Mouse (Mus musculus): Measurements from ENCODE around the gene Susd1. TPM values are rescaled to one million over a fixed set of nuclear protein-coding genes. Genes with fewer than 3 reads are reported as not detected.
A peak's percentile ranks its signal among the peaks of the same experiment; 100 is the strongest.

Gene Susd1
- polyA plus RNA-seq, 1 experiment from 2014 or later, result 6.3 TPM

DNA sequence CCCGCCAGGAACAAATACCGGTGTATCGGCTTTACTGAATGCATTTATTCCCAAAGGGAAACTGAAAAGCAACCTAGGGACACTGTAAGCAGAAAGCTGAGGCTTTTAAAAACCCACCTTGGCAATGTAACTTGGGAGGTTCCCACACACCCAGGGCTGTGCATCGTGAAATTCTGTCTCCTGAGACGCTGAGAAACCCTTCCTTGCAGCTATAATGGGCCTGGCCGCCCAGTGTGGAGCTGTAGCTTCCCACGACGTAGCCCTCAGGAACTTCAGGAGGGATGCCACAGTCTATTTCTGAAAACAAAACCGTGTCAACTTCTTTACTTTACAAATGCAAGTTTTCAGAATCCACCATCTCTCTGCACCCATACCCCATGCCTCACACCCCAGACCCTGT is 27.3 kb downstream of the Susd1 start:
- Histone ChIP-seq H3K9me3 (replicated peaks; ENCODE audit: low read length) (no peaks in the 10 kb centered on the region), H3K27ac (no peak overlapping the region), H3K36me3 (ENCODE audit: insufficient read depth, low read length) (no peaks in the 10 kb centered on the region), H3K27me3 (ENCODE audit: insufficient read depth, low read length) (no peaks in the 10 kb centered on the region), H3K4me1 (replicated peaks; ENCODE audit: insufficient read depth, low read length) (no peaks in the 10 kb centered on the region), H3K4me3 (replicated peaks; ENCODE audit: low read depth, low read length) (no peak overlapping the region), H3K9ac (ENCODE audit: low read depth, low read length) (no peak overlapping the region), H3K4me2 (ENCODE audit: low read length) (no peak overlapping the region)
- no peak for ATAC-seq (replicated peaks; ENCODE audit: low FRiP score, low read depth)
- TF ChIP-seq CTCF (IDR thresholded peaks at IDR 0.05; ENCODE audit: low read depth), result no peak
- WGBS, result 77% methylated on average over 9 of the region's 9 CpGs
- DNase-seq (ENCODE audit: low spot score), result no peak

DNA sequence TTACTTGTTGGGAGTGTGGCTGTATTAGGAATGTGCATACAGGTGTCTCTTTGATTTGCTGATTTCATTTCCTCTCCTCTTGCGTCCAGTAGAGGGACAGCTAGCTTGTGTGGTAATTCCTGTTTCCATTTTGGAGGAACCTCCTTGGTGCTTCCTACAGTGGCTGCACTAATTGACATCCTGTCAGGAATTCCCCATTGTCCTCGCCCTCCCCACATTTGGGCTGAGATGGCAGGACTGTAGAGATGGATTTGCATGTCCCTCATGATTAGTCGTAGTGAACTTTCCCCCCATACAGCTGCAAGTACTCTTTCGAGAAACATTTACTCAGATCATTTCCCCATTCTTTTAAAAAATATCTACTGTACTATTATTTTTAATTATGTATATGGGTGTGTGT is 30.7 kb downstream of the Susd1 start:
- Histone ChIP-seq H3K36me3 (ENCODE audit: insufficient read depth, low read length) (no peaks in the 10 kb centered on the region), H3K4me2 (ENCODE audit: low read length) (no peak overlapping the region), H3K9ac (ENCODE audit: low read depth, low read length) (no peak overlapping the region), H3K4me1 (replicated peaks; ENCODE audit: insufficient read depth, low read length) (0 out of 2 replicates have a peak, but pooled peaks cover 3% of the 10 kb centered on the region), H3K9me3 (replicated peaks; ENCODE audit: low read length) (no peaks in the 10 kb centered on the region), H3K27ac (no peak overlapping the region), H3K4me3 (replicated peaks; ENCODE audit: low read depth, low read length) (no peak overlapping the region), H3K27me3 (ENCODE audit: insufficient read depth, low read length) (no peaks in the 10 kb centered on the region)
- TF ChIP-seq CTCF (IDR thresholded peaks at IDR 0.05; ENCODE audit: low read depth), result no peak
- no peak for DNase-seq (ENCODE audit: low spot score)
- ATAC-seq (replicated peaks; ENCODE audit: low FRiP score, low read depth), result no peak
- WGBS, result 85% methylated on average over 4 of the region's 4 CpGs

DNA sequence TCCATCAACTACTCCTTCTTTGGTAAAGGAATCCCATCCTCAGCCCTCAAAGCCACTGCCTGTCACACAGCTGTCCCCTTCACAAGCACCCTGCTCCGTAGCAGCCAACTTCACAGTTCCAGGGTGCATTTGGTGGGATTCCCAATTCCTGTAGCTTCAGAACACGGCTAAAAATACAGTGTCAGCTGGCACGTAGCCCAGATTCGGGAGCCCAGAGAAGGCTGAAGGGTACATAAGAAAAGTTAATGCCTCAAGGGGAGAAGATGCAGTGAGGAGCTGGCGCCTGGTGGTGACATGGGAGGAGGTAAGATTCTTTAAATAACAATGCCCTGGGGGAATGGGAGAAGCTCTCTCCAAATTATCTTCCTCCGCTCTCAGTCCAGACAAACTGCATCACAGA is 34.1 kb downstream of the Susd1 start:
- Histone ChIP-seq H3K9me3 (replicated peaks; ENCODE audit: low read length) (no peaks in the 10 kb centered on the region), H3K4me1 (replicated peaks; ENCODE audit: insufficient read depth, low read length) (0 out of 2 replicates have a peak, but pooled peaks cover 3% of the 10 kb centered on the region), H3K4me2 (ENCODE audit: low read length) (no peak overlapping the region), H3K4me3 (replicated peaks; ENCODE audit: low read depth, low read length) (no peak overlapping the region), H3K27ac (no peak overlapping the region), H3K27me3 (ENCODE audit: insufficient read depth, low read length) (no peaks in the 10 kb centered on the region), H3K36me3 (ENCODE audit: insufficient read depth, low read length) (no peaks in the 10 kb centered on the region), H3K9ac (ENCODE audit: low read depth, low read length) (no peak overlapping the region)
- peak; percentile 57 for DNase-seq (ENCODE audit: low spot score)
- ATAC-seq (replicated peaks; ENCODE audit: low FRiP score, low read depth), result no peak
- no peak for TF ChIP-seq CTCF (IDR thresholded peaks at IDR 0.05; ENCODE audit: low read depth)
- 51% methylated on average over 6 of the region's 6 CpGs for WGBS

DNA sequence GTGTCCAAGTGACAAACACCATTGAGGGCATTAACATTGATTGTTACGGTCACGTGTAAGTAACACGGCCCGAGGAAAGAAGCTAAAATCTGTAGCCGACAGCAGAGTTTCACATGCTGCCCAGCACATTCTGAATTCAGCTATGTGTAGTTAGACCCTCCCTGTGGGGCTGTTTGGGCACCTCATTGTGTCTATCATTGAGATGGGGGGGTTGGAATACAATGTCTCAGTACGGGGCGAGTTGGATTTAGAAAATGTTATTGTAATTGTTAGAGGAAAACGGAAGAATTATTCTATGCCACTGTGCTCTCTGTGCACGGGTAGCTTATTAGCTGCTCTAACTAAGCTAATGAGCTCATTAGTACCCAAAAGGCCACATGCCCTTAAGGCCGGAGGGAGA is 37.5 kb downstream of the Susd1 start:
- no peaks in the 10 kb centered on the region for H3K36me3 ChIP-seq (ENCODE audit: insufficient read depth, low read length)
- no peaks in the 10 kb centered on the region for H3K9me3 ChIP-seq (replicated peaks; ENCODE audit: low read length)
- H3K4me1 ChIP-seq (replicated peaks; ENCODE audit: insufficient read depth, low read length), result 0 out of 2 replicates have a peak, but pooled peaks cover 3% of the 10 kb centered on the region
- no peaks in the 10 kb centered on the region for H3K27me3 ChIP-seq (ENCODE audit: insufficient read depth, low read length)
- ATAC-seq (replicated peaks; ENCODE audit: low FRiP score, low read depth), result no peak
- WGBS, result 81% methylated on average over 10 of the region's 10 CpGs
- DNase-seq (ENCODE audit: low spot score), result no peak
- no peak overlapping the region for H3K4me3 ChIP-seq (replicated peaks; ENCODE audit: low read depth, low read length)
- no peak overlapping the region for H3K27ac ChIP-seq
- no peak overlapping the region for H3K9ac ChIP-seq (ENCODE audit: low read depth, low read length)
- TF ChIP-seq CTCF (IDR thresholded peaks at IDR 0.05; ENCODE audit: low read depth), result no peak
- H3K4me2 ChIP-seq (ENCODE audit: low read length), result no peak overlapping the region

DNA sequence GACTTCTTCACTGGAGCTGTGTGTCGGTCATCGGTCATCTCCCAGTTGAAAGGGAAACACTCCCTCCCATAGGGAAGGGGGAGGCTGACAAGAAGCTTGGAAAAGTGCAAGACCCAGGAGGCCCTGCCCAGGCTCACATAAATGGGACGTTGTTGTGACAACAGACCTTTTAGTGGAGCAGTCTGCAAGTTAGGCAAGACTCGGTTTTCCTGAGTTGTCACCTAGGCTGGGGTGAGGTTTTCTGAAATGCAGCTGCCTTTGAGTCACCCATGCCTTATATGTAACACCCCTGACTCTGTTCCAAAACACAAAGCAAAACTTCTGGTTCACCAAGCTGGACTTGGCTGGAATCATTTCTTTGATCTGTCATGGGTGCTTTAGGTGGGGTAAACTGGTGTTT is 39.1 kb downstream of the Susd1 start:
- Histone ChIP-seq H3K9ac (ENCODE audit: low read depth, low read length) (no peak overlapping the region), H3K4me3 (replicated peaks; ENCODE audit: low read depth, low read length) (no peak overlapping the region), H3K36me3 (ENCODE audit: insufficient read depth, low read length) (no peaks in the 10 kb centered on the region), H3K9me3 (replicated peaks; ENCODE audit: low read length) (no peaks in the 10 kb centered on the region), H3K4me1 (replicated peaks; ENCODE audit: insufficient read depth, low read length) (0 out of 2 replicates have a peak, but pooled peaks cover 1% of the 10 kb centered on the region), H3K4me2 (ENCODE audit: low read length) (no peak overlapping the region), H3K27me3 (ENCODE audit: insufficient read depth, low read length) (no peaks in the 10 kb centered on the region), H3K27ac (peak overlapping the region; percentile 57)
- peak; percentile 73; the same call in 1 of the 2 replicates for ATAC-seq (replicated peaks; ENCODE audit: low FRiP score, low read depth)
- DNase-seq (ENCODE audit: low spot score), result no peak
- no peak for TF ChIP-seq CTCF (IDR thresholded peaks at IDR 0.05; ENCODE audit: low read depth)
- 24% methylated on average over 4 of the region's 4 CpGs for WGBS

DNA sequence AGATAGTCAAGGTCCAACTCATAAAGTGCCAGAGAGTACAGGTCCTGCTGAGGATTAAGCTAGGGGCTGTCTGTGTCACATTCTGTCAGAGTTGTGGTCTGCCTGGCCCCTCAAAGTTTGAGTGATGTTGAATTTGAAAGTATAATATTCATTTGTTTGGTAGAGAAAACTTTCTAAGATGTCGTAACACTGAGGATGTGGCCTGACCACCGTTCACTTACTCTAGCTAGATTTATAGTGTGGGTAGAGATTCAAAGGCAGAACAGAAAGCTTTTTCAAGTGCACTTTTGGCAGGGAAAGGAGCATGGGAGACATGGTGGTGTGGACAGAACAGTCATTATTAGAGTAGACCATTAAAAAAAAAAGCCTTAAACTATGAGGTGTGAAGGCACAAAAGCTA is 42.9 kb downstream of the Susd1 start:
- DNase-seq (ENCODE audit: low spot score) (no peak), ATAC-seq (replicated peaks; ENCODE audit: low FRiP score, low read depth) (no peak)
- Histone ChIP-seq H3K36me3 (ENCODE audit: insufficient read depth, low read length) (no peaks in the 10 kb centered on the region), H3K9me3 (replicated peaks; ENCODE audit: low read length) (no peaks in the 10 kb centered on the region), H3K27me3 (ENCODE audit: insufficient read depth, low read length) (no peaks in the 10 kb centered on the region), H3K4me1 (replicated peaks; ENCODE audit: insufficient read depth, low read length) (no peaks in the 10 kb centered on the region), H3K4me2 (ENCODE audit: low read length) (no peak overlapping the region), H3K9ac (ENCODE audit: low read depth, low read length) (no peak overlapping the region), H3K27ac (no peak overlapping the region), H3K4me3 (replicated peaks; ENCODE audit: low read depth, low read length) (no peak overlapping the region)
- TF ChIP-seq CTCF (IDR thresholded peaks at IDR 0.05; ENCODE audit: low read depth), result no peak
- WGBS, result 81% methylated on average over 2 of the region's 2 CpGs

DNA sequence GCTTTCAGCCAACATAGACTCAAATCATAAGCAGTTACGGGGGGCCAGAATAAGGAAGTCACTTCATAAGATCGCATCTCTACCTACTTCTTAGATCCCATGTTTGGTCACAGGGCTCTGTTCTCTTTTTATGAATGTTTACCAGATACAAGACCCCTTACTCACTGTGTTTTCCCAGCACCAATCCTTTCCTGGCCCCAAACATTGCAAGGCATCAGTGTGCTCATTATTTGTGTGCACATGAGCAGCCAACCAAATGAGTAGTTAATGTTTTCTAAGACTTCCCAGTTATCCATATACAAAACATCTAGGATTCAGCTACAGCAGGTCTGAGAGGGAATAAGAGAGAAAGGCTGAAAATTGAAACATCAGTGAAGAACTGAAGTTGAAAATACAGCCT is 44.3 kb downstream of the Susd1 start:
- DNase-seq (ENCODE audit: low spot score) (no peak), ATAC-seq (replicated peaks; ENCODE audit: low FRiP score, low read depth) (no peak)
- no peaks in the 10 kb centered on the region for H3K27me3 ChIP-seq (ENCODE audit: insufficient read depth, low read length)
- WGBS, result 78% methylated on average over 2 of the region's 2 CpGs
- peak overlapping the region; percentile 55; the same call in 1 of the 2 replicates for H3K27ac ChIP-seq
- H3K36me3 ChIP-seq (ENCODE audit: insufficient read depth, low read length), result no peaks in the 10 kb centered on the region
- no peak for TF ChIP-seq CTCF (IDR thresholded peaks at IDR 0.05; ENCODE audit: low read depth)
- no peak overlapping the region for H3K4me2 ChIP-seq (ENCODE audit: low read length)
- H3K4me3 ChIP-seq (replicated peaks; ENCODE audit: low read depth, low read length), result no peak overlapping the region
- no peaks in the 10 kb centered on the region for H3K9me3 ChIP-seq (replicated peaks; ENCODE audit: low read length)
- H3K9ac ChIP-seq (ENCODE audit: low read depth, low read length), result no peak overlapping the region
- no peaks in the 10 kb centered on the region for H3K4me1 ChIP-seq (replicated peaks; ENCODE audit: insufficient read depth, low read length)
